Mouse (Mus musculus): ENCODE measurements around the gene Slc2a3. TPM values are rescaled to one million over a fixed set of nuclear protein-coding genes. Genes with fewer than 3 reads are reported as not detected.

The Slc2a3 gene
- polyA plus RNA-seq, 2 experiments = 46.5 to 71.6 TPM

DNA sequence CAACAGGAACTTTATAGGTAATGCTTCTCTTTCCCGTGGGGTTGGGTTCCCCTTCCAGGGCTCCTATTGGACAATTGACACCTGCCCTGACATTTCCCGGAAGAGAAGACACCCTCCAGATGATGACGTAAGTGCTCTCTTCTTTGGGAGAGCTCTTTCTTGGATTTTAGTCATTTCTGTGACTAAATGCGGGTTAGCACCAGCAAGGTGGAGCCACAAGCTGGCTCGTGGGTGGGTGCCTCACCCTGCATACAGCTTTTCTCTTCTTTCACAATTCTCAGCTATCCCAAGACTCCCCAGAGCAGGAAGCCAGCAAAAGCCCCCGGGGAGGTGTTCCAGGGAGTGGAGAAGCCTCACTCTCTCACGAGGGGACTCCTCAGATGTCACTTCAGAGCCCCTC lies 31.4 kb upstream of the Slc2a3 start:
- no peaks in the 10 kb centered on the region for H3K27me3 ChIP-seq (ENCODE audit: control insufficient read depth, insufficient read depth, low read length)
- 77% methylated on average over 7 of the region's 7 CpGs for WGBS
- no peak overlapping the region for H3K4me3 ChIP-seq (replicated peaks; ENCODE audit: low read length)
- no peaks in the 10 kb centered on the region for H3K4me1 ChIP-seq (ENCODE audit: control insufficient read depth, insufficient read depth, low read length)
- no peak overlapping the region for H3K27ac ChIP-seq (replicated peaks; ENCODE audit: low read depth, low read length)
- ATAC-seq (ENCODE audit: low FRiP score, low read depth) (no peak), DNase-seq (ENCODE audit: low spot score) (no peak)
- H3K9me3 ChIP-seq (ENCODE audit: control insufficient read depth, low read length) = no peaks in the 10 kb centered on the region
- H3K9ac ChIP-seq (ENCODE audit: low read depth, low read length, severe bottlenecking) = no peak overlapping the region
- H3K4me2 ChIP-seq (replicated peaks; ENCODE audit: low read depth, low read length, severe bottlenecking) = no peak overlapping the region
- peaks cover 84% of the 10 kb centered on the region for H3K36me3 ChIP-seq (ENCODE audit: control insufficient read depth, insufficient read depth, low read length)
- no peak for TF ChIP-seq POLR2A (IDR thresholded peaks at IDR 0.05; ENCODE audit: borderline replicate concordance, extremely low read depth, insufficient read depth, insufficient read length)

GRCm38 (mm10) chr6:122828086-122828485 lies 26.6 kb upstream of the Slc2a3 start:
- Histone ChIP-seq H3K9ac (ENCODE audit: low read depth, low read length, severe bottlenecking) (no peak overlapping the region), H3K4me3 (replicated peaks; ENCODE audit: low read length) (no peak overlapping the region), H3K9me3 (ENCODE audit: control insufficient read depth, low read length) (no peaks in the 10 kb centered on the region), H3K36me3 (ENCODE audit: control insufficient read depth, insufficient read depth, low read length) (peaks cover 41% of the 10 kb centered on the region), H3K27me3 (ENCODE audit: control insufficient read depth, insufficient read depth, low read length) (no peaks in the 10 kb centered on the region), H3K4me1 (ENCODE audit: control insufficient read depth, insufficient read depth, low read length) (peaks cover 14% of the 10 kb centered on the region; the same call in 1 of the 2 replicates), H3K27ac (replicated peaks; ENCODE audit: low read depth, low read length) (no peak overlapping the region), H3K4me2 (replicated peaks; ENCODE audit: low read depth, low read length, severe bottlenecking) (no peak overlapping the region)
- ATAC-seq (ENCODE audit: low FRiP score, low read depth) = no peak
- DNase-seq (ENCODE audit: low spot score) = no peak
- WGBS = 51% methylated on average over 13 of the region's 13 CpGs
- no peak for TF ChIP-seq POLR2A (IDR thresholded peaks at IDR 0.05; ENCODE audit: borderline replicate concordance, extremely low read depth, insufficient read depth, insufficient read length)

GRCm38 (mm10) chr6:122825923-122826742 lies 24.7 kb upstream of the Slc2a3 start:
- WGBS = 2% methylated on average over 22 of the region's 29 CpGs
- peaks cover 22% of the 10 kb centered on the region for H3K36me3 ChIP-seq (ENCODE audit: control insufficient read depth, insufficient read depth, low read length)
- no peaks in the 10 kb centered on the region for H3K9me3 ChIP-seq (ENCODE audit: control insufficient read depth, low read length)
- peak overlapping the region; percentile 51 for H3K9ac ChIP-seq (ENCODE audit: low read depth, low read length, severe bottlenecking)
- peaks cover 24% of the 10 kb centered on the region for H3K4me1 ChIP-seq (ENCODE audit: control insufficient read depth, insufficient read depth, low read length)
- ATAC-seq (ENCODE audit: low FRiP score, low read depth) (peak; percentile 70), DNase-seq (ENCODE audit: low spot score) (peak; percentile 67)
- no peak for TF ChIP-seq POLR2A (IDR thresholded peaks at IDR 0.05; ENCODE audit: borderline replicate concordance, extremely low read depth, insufficient read depth, insufficient read length)
- H3K4me3 ChIP-seq (replicated peaks; ENCODE audit: low read length) = peak overlapping the region; percentile 39
- no peaks in the 10 kb centered on the region for H3K27me3 ChIP-seq (ENCODE audit: control insufficient read depth, insufficient read depth, low read length)
- peak overlapping the region; percentile 5; the same call in 1 of the 2 replicates for H3K27ac ChIP-seq (replicated peaks; ENCODE audit: low read depth, low read length)
- peak overlapping the region; percentile 83 for H3K4me2 ChIP-seq (replicated peaks; ENCODE audit: low read depth, low read length, severe bottlenecking)

DNA sequence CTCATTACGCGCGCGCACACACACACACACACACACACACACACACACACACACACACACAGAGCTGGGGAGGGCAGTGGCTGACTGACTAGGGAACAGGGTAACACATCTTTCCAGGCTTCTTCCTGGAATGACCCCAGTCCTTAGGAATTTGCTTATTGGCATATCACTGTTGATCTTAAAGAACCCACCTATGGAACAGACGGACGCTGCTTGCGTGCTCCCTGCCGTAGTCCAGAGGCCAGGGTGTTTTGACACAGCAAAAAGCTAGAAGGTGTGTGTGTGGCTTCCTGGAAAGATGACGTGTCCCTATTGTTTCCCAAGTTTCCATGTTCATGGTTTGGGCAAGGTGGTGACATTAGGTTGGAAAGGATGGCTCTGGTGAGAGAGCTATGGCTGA lies 23.7 kb upstream of the Slc2a3 start:
- peaks cover 16% of the 10 kb centered on the region; the same call in 1 of the 2 replicates for H3K36me3 ChIP-seq (ENCODE audit: control insufficient read depth, insufficient read depth, low read length)
- WGBS = 92% methylated on average over 9 of the region's 9 CpGs
- DNase-seq (ENCODE audit: low spot score) (no peak), ATAC-seq (ENCODE audit: low FRiP score, low read depth) (no peak)
- TF ChIP-seq POLR2A (IDR thresholded peaks at IDR 0.05; ENCODE audit: borderline replicate concordance, extremely low read depth, insufficient read depth, insufficient read length) = no peak
- H3K27me3 ChIP-seq (ENCODE audit: control insufficient read depth, insufficient read depth, low read length) = no peaks in the 10 kb centered on the region
- H3K27ac ChIP-seq (replicated peaks; ENCODE audit: low read depth, low read length) = no peak overlapping the region
- H3K4me1 ChIP-seq (ENCODE audit: control insufficient read depth, insufficient read depth, low read length) = peaks cover 31% of the 10 kb centered on the region
- no peak overlapping the region for H3K4me3 ChIP-seq (replicated peaks; ENCODE audit: low read length)
- H3K4me2 ChIP-seq (replicated peaks; ENCODE audit: low read depth, low read length, severe bottlenecking) = peak overlapping the region; percentile 83; the same call in 1 of the 2 replicates
- H3K9ac ChIP-seq (ENCODE audit: low read depth, low read length, severe bottlenecking) = no peak overlapping the region
- H3K9me3 ChIP-seq (ENCODE audit: control insufficient read depth, low read length) = no peaks in the 10 kb centered on the region

DNA sequence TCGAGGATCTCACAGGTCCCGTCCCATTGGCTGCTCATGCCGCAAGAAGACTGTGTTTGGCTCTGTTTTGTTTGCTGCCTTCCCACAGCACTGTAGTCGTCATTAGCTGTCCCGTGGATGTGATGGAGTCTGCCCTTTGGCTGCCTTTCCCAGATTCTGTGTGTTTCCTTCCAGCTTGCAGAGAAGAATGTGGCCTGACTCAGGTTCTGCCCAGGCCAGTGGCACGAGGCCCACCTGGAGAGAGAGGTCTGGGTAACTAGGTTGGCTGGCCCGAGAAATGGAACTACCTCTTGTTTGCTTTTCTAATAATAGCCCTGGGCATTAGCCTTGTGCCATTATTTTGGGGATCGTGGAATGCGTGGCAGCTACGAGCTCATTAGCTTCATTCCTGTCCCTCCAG lies 22.6 kb upstream of the Slc2a3 start:
- DNase-seq (ENCODE audit: low spot score) = no peak
- peaks cover 31% of the 10 kb centered on the region for H3K4me1 ChIP-seq (ENCODE audit: control insufficient read depth, insufficient read depth, low read length)

More for the DNA sequence above, 22.6 kb upstream of the Slc2a3 start:
- H3K9ac ChIP-seq (ENCODE audit: low read depth, low read length, severe bottlenecking) = no peak overlapping the region
- WGBS = 63% methylated on average over 10 of the region's 10 CpGs
- H3K9me3 ChIP-seq (ENCODE audit: control insufficient read depth, low read length) = no peaks in the 10 kb centered on the region
- no peaks in the 10 kb centered on the region for H3K27me3 ChIP-seq (ENCODE audit: control insufficient read depth, insufficient read depth, low read length)
- peaks cover 10% of the 10 kb centered on the region; the same call in 1 of the 2 replicates for H3K36me3 ChIP-seq (ENCODE audit: control insufficient read depth, insufficient read depth, low read length)
- H3K4me2 ChIP-seq (replicated peaks; ENCODE audit: low read depth, low read length, severe bottlenecking) = no peak overlapping the region
- no peak for ATAC-seq (ENCODE audit: low FRiP score, low read depth)
- no peak overlapping the region for H3K4me3 ChIP-seq (replicated peaks; ENCODE audit: low read length)
- H3K27ac ChIP-seq (replicated peaks; ENCODE audit: low read depth, low read length) = no peak overlapping the region
- no peak for TF ChIP-seq POLR2A (IDR thresholded peaks at IDR 0.05; ENCODE audit: borderline replicate concordance, extremely low read depth, insufficient read depth, insufficient read length)
